Mouse (Mus musculus): ENCODE measurements around the gene Atp11a. TPM values are rescaled to one million over a fixed set of nuclear protein-coding genes. Genes with fewer than 3 reads are reported as not detected.

Gene Atp11a
- polyA plus RNA-seq, 1 experiment from 2014 or later = 15.3 TPM

GRCm38 (mm10) chr8:12863061-12863460 is 106.2 kb downstream of the Atp11a start:
- Histone ChIP-seq H3K36me3 (peaks cover 46% of the 10 kb centered on the region), H3K9me3 (replicated peaks) (no peaks in the 10 kb centered on the region), H3K4me2 (replicated peaks) (no peak overlapping the region), H3K9ac (no peak overlapping the region), H3K27me3 (no peaks in the 10 kb centered on the region), H3K27ac (no peak overlapping the region), H3K4me1 (no peaks in the 10 kb centered on the region), H3K4me3 (no peak overlapping the region)
- ATAC-seq (ENCODE audit: low FRiP score) = no peak
- 86% methylated on average over 3 of the region's 3 CpGs for WGBS

- WGBS = 86% methylated on average over 14 of the region's 14 CpGs
Observed at GRCm38 (mm10) chr8:12863608-12864007, 106.8 kb downstream of the Atp11a start.

DNA sequence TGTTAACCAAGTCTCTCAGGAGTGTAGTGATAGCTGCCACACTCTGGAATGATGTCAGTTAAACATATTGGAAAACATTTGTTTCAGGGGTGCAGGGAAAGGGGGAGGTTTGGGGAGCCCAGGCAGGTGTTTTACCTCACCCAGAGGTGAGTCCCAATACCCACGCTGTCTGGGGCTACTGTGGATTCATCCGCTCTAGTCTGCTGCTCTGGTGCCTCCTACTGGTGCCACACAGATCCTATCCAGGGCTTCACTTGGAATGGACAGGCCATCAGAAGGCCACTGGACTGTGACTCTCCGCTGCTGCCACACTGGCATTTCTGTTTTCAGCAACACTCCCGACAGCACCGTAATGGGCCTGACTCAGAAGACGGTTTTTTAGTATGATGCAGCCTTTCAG is 109.0 kb downstream of the Atp11a start:
- no peak overlapping the region for H3K27ac ChIP-seq
- no peak overlapping the region for H3K4me2 ChIP-seq (replicated peaks)
- H3K9me3 ChIP-seq (replicated peaks) = no peaks in the 10 kb centered on the region
- WGBS = 60% methylated on average over 6 of the region's 6 CpGs
- 0 out of 2 replicates have a peak, but pooled peaks have one; percentile 27 for ATAC-seq (ENCODE audit: low FRiP score)
- no peak overlapping the region for H3K9ac ChIP-seq
- H3K4me3 ChIP-seq = no peak overlapping the region
- no peaks in the 10 kb centered on the region for H3K27me3 ChIP-seq
- peaks cover 33% of the 10 kb centered on the region for H3K36me3 ChIP-seq
- peaks cover 1% of the 10 kb centered on the region for H3K4me1 ChIP-seq

More at GRCm38 (mm10) chr8:12863608-12864007, 106.8 kb downstream of the Atp11a start:
- Histone ChIP-seq H3K9ac (no peak overlapping the region), H3K27ac (no peak overlapping the region), H3K27me3 (no peaks in the 10 kb centered on the region), H3K4me2 (replicated peaks) (no peak overlapping the region), H3K4me3 (no peak overlapping the region), H3K9me3 (replicated peaks) (no peaks in the 10 kb centered on the region), H3K4me1 (no peaks in the 10 kb centered on the region), H3K36me3 (peaks cover 41% of the 10 kb centered on the region)
- ATAC-seq (ENCODE audit: low FRiP score) = no peak

GRCm38 (mm10) chr8:12869661-12870060 is 112.8 kb downstream of the Atp11a start:
- H3K4me3 ChIP-seq = no peak overlapping the region
- H3K9ac ChIP-seq = no peak overlapping the region
- H3K4me2 ChIP-seq (replicated peaks) = no peak overlapping the region
- WGBS = 82% methylated on average over 3 of the region's 3 CpGs
- H3K36me3 ChIP-seq = no peaks in the 10 kb centered on the region
- no peak overlapping the region for H3K27ac ChIP-seq
- ATAC-seq (ENCODE audit: low FRiP score) = no peak
- H3K4me1 ChIP-seq = peaks cover 26% of the 10 kb centered on the region
- H3K9me3 ChIP-seq (replicated peaks) = no peaks in the 10 kb centered on the region
- 0 out of 2 replicates have a peak, but pooled peaks cover 3% of the 10 kb centered on the region for H3K27me3 ChIP-seq

DNA sequence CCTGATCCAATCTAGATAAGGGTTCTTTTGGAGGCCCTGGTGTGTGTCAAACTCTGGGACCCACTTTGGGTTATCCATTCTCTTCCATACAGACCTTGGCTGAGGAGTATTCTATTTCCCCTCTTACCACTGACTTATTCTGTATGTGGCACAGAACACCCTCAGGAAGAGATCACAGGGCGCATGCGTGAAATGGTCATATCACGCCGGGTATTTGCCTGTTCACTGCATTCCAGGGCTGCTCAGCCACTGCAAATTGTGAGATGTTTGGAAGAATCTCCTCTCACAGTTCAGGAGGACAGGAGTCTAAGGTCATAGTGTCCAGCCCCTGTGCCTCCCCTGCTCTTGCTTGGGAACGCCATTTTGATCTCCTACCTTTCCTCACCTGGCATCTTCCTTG is 113.8 kb downstream of the Atp11a start:
- H3K4me1 ChIP-seq = peaks cover 34% of the 10 kb centered on the region
- ATAC-seq (ENCODE audit: low FRiP score) = no peak

DNA sequence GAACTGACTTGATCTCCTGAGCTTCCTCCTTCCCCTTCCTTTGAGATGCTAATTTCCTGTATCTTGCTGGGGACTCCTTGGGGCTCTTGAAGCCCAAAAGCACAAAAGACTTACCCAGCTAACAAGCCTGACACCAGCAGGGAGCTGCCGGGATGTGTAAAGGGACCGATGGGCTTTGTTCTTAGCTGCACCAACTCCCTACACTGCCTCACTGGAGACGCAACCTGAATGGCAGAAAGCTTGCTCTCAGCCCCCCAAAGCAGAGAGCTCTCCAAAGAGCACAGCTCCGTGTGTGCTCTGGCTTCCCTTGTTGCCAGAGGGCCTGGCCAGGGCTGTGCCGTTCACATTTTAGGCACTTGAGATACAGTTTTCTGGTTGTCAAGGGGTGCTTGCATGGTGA is 114.6 kb downstream of the Atp11a start:
- Histone ChIP-seq H3K27ac (peak overlapping the region; percentile 76), H3K4me3 (no peak overlapping the region), H3K9me3 (replicated peaks) (no peaks in the 10 kb centered on the region), H3K27me3 (0 out of 2 replicates have a peak, but pooled peaks cover 3% of the 10 kb centered on the region), H3K4me1 (peaks cover 42% of the 10 kb centered on the region), H3K36me3 (no peaks in the 10 kb centered on the region), H3K4me2 (replicated peaks) (peak overlapping the region; percentile 13; the same call in 1 of the 2 replicates), H3K9ac (0 out of 2 replicates have a peak overlapping the region, but pooled peaks have one; percentile 38)
- WGBS = 2% methylated on average over 5 of the region's 5 CpGs
- peak; percentile 27; the same call in 1 of the 2 replicates for ATAC-seq (ENCODE audit: low FRiP score)

More for the DNA sequence above, 113.8 kb downstream of the Atp11a start:
- H3K4me2 ChIP-seq (replicated peaks) = no peak overlapping the region
- no peaks in the 10 kb centered on the region for H3K36me3 ChIP-seq
- H3K9ac ChIP-seq = no peak overlapping the region
- H3K9me3 ChIP-seq (replicated peaks) = no peaks in the 10 kb centered on the region
- H3K4me3 ChIP-seq = no peak overlapping the region
- no peak overlapping the region for H3K27ac ChIP-seq
- H3K27me3 ChIP-seq = 0 out of 2 replicates have a peak, but pooled peaks cover 3% of the 10 kb centered on the region
- WGBS = 86% methylated on average over 5 of the region's 5 CpGs

GRCm38 (mm10) chr8:12872983-12873356 is 116.2 kb downstream of the Atp11a start:
- Histone ChIP-seq H3K36me3 (no peaks in the 10 kb centered on the region), H3K4me3 (peak overlapping the region; percentile 42), H3K4me1 (peaks cover 45% of the 10 kb centered on the region), H3K27me3 (0 out of 2 replicates have a peak, but pooled peaks cover 3% of the 10 kb centered on the region), H3K4me2 (replicated peaks) (peak overlapping the region; percentile 66), H3K9ac (0 out of 2 replicates have a peak overlapping the region, but pooled peaks have one; percentile 67), H3K9me3 (replicated peaks) (no peaks in the 10 kb centered on the region), H3K27ac (no peak overlapping the region)
- no peak; the same call in none of the 2 replicates for ATAC-seq (ENCODE audit: low FRiP score)
- WGBS = 6% methylated on average over 9 of the region's 9 CpGs

GRCm38 (mm10) chr8:12873357-12874046 is 116.7 kb downstream of the Atp11a start, which contains the start of gene Mcf2l:
Gene Mcf2l (plus strand): TSS chr8:12873806.
- peak; percentile 75 for ATAC-seq (ENCODE audit: low FRiP score)
- Histone ChIP-seq H3K27ac (0 out of 2 replicates have a peak within 1 kb of the TSS, but pooled peaks have one; percentile 24), H3K36me3 (no peaks in the 10 kb centered on the region), H3K4me1 (peaks cover 45% of the 10 kb centered on the region), H3K9ac (peak within 1 kb of the TSS; percentile 67), H3K9me3 (replicated peaks) (no peaks in the 10 kb centered on the region), H3K4me2 (replicated peaks) (peak within 1 kb of the TSS; percentile 66), H3K4me3 (peak within 1 kb of the TSS; percentile 42), H3K27me3 (0 out of 2 replicates have a peak, but pooled peaks cover 3% of the 10 kb centered on the region)
- 1% methylated on average over 29 of the region's 30 CpGs for WGBS

GRCm38 (mm10) chr8:12874194-12874791 is 117.5 kb downstream of the Atp11a start:
- H3K27ac ChIP-seq = 0 out of 2 replicates have a peak overlapping the region, but pooled peaks have one; percentile 24
- WGBS = 22% methylated on average over 8 of the region's 8 CpGs
- peak overlapping the region; percentile 67 for H3K9ac ChIP-seq
- H3K36me3 ChIP-seq = no peaks in the 10 kb centered on the region
- H3K4me2 ChIP-seq (replicated peaks) = peak overlapping the region; percentile 66
- peak overlapping the region; percentile 42 for H3K4me3 ChIP-seq
- no peaks in the 10 kb centered on the region for H3K9me3 ChIP-seq (replicated peaks)
- H3K4me1 ChIP-seq = peaks cover 45% of the 10 kb centered on the region
- ATAC-seq (ENCODE audit: low FRiP score) = peak; percentile 51
- H3K27me3 ChIP-seq = 0 out of 2 replicates have a peak, but pooled peaks cover 3% of the 10 kb centered on the region

- Histone ChIP-seq H3K4me3 (0 out of 2 replicates have a peak overlapping the region, but pooled peaks have one; percentile 42), H3K9ac (no peak overlapping the region), H3K4me2 (replicated peaks) (peak overlapping the region; percentile 66), H3K27me3 (0 out of 2 replicates have a peak, but pooled peaks cover 3% of the 10 kb centered on the region), H3K36me3 (peaks cover 2% of the 10 kb centered on the region; the same call in 1 of the 2 replicates), H3K9me3 (replicated peaks) (no peaks in the 10 kb centered on the region), H3K4me1 (peaks cover 45% of the 10 kb centered on the region), H3K27ac (no peak overlapping the region)
- 68% methylated on average over 4 of the region's 4 CpGs for WGBS
- no peak for ATAC-seq (ENCODE audit: low FRiP score)
Observed at GRCm38 (mm10) chr8:12874971-12875370, 118.2 kb downstream of the Atp11a start.

DNA sequence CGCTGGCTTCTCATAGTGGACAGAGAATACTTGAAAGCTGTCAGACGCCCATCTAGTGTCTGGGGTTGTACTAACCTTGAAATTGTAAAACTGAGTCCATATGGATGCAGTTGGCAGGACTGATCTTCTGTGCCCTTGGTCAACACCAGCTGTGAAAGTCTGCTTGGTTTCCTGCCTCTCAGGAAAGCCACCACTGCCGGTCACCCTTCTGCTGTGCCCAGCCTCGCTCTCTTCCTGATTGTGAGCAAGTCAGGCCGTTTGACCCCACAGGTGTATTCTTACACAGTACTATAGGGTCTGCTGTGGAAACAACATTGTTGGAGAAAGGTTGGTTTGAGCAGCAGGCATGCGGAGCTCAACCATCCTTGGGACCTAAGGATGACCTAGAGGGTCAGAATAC is 120.3 kb downstream of the Atp11a start:
- no peak overlapping the region for H3K27ac ChIP-seq
- H3K9ac ChIP-seq = no peak overlapping the region
- no peak for ATAC-seq (ENCODE audit: low FRiP score)
- 76% methylated on average over 6 of the region's 6 CpGs for WGBS
- no peak overlapping the region for H3K4me3 ChIP-seq
- H3K9me3 ChIP-seq (replicated peaks) = no peaks in the 10 kb centered on the region
- H3K27me3 ChIP-seq = no peaks in the 10 kb centered on the region
- H3K4me2 ChIP-seq (replicated peaks) = no peak overlapping the region
- H3K36me3 ChIP-seq = peaks cover 9% of the 10 kb centered on the region
- peaks cover 31% of the 10 kb centered on the region for H3K4me1 ChIP-seq

GRCm38 (mm10) chr8:12880163-12880562 is 123.3 kb downstream of the Atp11a start:
- no peak overlapping the region for H3K4me3 ChIP-seq
- H3K36me3 ChIP-seq = peaks cover 27% of the 10 kb centered on the region
- peaks cover 14% of the 10 kb centered on the region for H3K4me1 ChIP-seq
- WGBS = 92% methylated on average over 6 of the region's 6 CpGs
- no peaks in the 10 kb centered on the region for H3K27me3 ChIP-seq
- ATAC-seq (ENCODE audit: low FRiP score) = no peak
- no peak overlapping the region for H3K4me2 ChIP-seq (replicated peaks)
- no peaks in the 10 kb centered on the region for H3K9me3 ChIP-seq (replicated peaks)
- no peak overlapping the region for H3K27ac ChIP-seq
- H3K9ac ChIP-seq = no peak overlapping the region
